Mouse (Mus musculus): ENCODE results near the gene Trim72.

GRCm38 (mm10) chr7:128006193-128006592 is 2.4 kb downstream of the Trim72 start:
- TF ChIP-seq ZNF384 (IDR thresholded peaks at IDR 0.05; ENCODE audit: low read depth, low read length) (no peak), HCFC1 (IDR thresholded peaks at IDR 0.05; ENCODE audit: borderline replicate concordance, insufficient read depth, low read length) (no peak), CHD2 (IDR thresholded peaks at IDR 0.05; ENCODE audit: low read depth, low read length) (no peak), ZC3H11A (IDR thresholded peaks at IDR 0.05; ENCODE audit: borderline replicate concordance, low read depth, low read length) (no peak)
